Mouse (Mus musculus): ENCODE measurements around the gene Gm7995.
"Not testable (repeated sequence)": the region's sequence is repeated elsewhere in the genome, so short reads cannot be mapped to it uniquely, and the experiment has no call there.

Gm7995 gene

GRCm38 (mm10) chr14:42309910-42310309, at the start of gene Gm7995:
Gene Gm7995 (plus strand): TSS chr14:42310210.
- DNase-seq (ENCODE audit: low spot score in 2 of 2), result not testable (repeated sequence)

DNA sequence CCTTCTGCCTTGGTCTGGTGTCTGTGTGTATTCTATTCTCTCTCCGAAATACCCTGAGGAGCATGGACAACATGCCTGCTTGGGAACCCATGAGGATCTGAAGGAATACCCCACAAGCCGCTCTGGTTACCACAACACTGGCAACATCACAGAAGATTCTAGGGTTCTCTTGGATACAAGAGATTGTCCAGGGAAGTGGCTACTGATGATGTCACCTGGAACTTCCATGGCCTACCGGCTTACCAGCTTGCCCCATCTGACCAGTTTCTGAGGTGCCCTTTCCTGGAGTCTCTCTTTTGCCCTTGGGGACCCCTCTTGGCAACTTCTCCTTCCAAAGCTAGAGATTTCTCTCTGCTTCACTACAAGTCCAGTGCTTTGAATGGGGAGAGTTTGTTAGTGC, 12.8 kb upstream of the Gm7995 start, which contains the start of gene Gm9611:
Gm9611 (minus strand) TSS at position 101 of the 400 bp plus-strand sequence.
- DNase-seq (ENCODE audit: low spot score in 2 of 2), result not testable (repeated sequence)

Measured in urinary bladder, postnatal 36 days (tissue).